Mouse (Mus musculus) kidney, postnatal 36 days (tissue): ENCODE measurements around the gene Cdk2ap2.
"Not testable (repeated sequence)": the region's sequence is repeated elsewhere in the genome, so short reads cannot be mapped to it uniquely, and the experiment has no call there.

Experiments
- DNase-seq, 2 experiments: peaks; one replicate each; pipeline ENCODE4 v3.0.0; 2021 to 2022; ENCODE audit warnings: mixed read lengths in 2 of 2

Cdk2ap2 gene

DNA sequence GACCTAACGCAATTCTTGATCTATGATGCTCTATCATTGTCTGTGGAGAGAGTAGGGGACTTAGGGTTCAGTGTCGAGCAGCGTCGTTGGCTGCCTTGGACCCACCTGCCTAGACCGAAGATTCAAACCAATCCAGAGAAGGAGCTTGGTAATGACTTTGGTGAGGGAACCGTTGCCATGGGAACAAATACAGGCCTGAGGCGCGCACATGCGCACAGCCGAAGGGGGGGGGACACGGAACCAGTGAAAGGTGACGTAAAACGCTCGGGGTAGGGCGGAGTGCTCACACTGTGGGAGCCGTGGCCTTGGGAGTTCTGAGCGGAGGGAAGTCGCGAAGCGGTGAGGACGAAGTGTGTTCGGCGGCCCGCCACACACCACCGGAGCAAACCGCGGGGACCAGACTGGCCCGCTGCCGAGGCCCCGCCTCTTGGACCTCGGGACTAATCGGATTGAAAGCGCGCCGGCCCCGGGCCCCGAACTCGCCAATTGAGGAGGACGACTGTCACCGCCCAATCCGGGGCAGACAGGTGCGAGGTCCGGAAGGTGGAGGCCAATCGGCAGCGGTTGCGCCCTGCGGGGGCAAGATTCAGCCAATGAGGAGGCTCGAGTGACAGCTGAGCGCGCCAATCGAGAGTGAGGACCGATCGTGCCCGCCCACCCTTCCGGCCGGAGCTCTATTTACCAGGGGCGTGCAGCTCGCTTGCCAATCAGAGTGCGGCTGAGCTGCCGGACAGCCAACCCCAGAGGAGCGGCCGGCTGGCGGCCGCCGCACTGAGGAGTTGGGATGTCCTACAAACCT is at the start of gene Cdk2ap2:
TSS of gene Cdk2ap2 (plus strand) at position 541 of the 799 bp plus-strand sequence.
- DNase-seq: peak; percentile 99 to 100

DNA sequence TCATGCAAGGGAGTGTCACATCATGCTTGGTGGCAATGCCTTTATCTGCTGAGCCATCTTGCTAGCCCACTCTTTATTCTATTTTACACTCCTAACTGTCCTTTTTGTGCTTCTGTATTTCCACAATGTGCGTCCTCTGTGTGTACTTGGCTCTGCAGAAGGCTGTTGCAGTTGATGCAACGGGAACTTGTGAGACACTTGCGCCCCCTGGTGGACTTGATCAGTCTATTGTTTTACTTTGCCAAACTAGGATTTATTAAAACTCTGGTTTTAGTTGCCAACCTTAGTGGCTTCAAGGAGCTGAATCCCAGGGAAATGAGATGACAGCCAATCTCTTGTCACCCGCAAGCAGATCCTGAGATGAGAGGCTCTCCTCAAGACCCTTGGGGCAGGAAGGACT is 49.1 kb upstream of the Cdk2ap2 start:
- peak; percentile 85 to 95 for DNase-seq

DNA sequence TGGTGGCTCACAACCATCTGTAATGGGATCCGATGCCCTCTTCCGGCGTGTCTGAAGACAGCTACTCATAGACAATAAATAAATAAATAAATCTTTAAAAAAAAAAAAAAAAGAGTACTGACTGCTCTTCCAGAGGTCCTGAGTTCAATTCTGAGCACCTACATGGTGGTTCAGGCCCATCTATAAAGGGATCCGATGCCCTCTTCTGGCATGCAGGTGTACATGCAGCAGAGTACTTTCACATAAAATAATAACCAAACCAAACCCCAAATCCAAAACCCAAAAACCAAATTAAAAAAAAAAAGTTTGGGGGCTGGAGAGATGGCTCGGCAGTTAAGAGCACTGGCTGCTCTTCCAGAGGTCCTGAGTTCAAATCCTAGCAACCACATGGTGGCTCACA is 47.9 kb upstream of the Cdk2ap2 start:
- not testable (repeated sequence) for DNase-seq

DNA sequence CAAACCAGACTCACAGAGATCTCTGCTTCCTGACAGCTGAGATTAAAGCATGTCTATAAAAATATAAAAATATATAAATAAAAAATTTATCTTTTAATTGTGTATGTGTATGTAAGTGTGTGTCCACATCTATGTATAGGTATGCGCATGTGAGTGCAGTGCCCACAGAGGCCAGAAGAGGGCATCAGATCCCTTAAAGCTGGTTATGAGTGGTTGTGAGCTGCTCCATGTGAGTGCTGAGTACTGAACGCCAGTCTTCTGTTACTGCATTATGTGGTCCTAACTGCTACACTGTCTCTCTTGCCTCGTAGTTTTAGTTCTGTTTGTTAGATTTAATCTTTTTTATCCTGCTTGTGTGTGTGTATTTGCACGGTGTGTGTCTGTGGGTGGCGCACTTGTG is 46.0 kb upstream of the Cdk2ap2 start:
- DNase-seq: no peak

DNA sequence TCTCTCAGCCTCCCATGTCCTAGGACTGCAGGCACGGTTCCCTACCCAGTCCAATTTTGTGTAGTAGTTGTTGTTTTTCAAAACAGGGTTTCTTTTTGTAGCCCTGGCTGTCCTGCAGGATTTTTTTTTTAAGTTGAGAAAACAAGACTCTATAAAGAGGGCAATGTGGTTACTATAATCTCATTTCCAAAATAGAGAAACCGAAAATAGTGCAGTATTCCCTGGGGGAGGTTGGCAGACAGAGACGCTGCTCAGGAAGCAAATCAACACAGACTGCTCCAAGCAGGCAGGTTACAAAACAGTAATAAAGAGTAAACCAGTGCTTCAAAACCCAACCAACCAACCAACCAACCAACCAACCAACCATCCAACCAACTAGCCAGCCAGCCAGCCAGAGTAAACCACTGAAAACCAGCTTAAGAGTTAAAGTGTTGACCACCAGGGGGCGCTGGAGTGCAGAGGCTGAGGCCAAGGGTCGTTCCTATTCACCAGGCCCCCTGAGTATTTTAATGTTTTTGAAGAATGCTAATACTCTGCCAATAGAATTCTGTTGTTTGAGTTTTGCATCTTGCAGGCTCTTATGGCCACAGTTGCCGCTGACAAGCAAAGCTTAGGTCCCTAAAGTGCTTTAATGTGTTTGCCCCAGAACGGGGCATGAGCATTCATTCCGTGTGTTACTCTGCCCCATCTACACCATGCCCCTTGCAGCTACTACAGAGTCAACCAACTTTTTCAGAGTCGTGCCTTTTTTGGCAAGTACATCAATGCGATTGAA is 45.1 kb upstream of the Cdk2ap2 start:
- DNase-seq: peak; percentile 62 to 92

DNA sequence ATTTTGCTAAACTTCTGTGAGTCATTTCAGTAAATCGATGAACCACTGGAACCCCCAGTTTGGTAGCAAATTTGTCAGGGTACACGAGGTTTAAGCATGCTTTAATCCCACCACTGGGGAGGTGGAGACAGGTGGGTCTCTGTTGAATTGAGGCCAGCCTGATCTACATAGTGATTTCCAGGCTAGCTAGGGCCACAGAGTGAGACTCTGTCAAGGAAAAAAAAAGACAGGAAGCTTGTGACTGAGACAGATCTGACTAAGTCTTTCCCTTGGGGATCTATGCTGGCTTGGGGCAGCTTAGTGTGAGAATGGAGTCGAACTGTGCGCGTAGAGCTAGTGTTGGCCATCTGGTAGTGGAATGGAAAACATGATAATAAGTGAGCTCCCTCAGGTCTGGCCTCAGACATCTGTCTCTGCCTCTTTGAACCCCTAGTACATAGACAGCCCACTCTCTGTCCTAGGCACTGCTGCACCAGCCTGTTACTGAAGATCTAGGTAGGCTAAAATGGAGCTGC is 44.4 kb upstream of the Cdk2ap2 start:
- DNase-seq: no peak

DNA sequence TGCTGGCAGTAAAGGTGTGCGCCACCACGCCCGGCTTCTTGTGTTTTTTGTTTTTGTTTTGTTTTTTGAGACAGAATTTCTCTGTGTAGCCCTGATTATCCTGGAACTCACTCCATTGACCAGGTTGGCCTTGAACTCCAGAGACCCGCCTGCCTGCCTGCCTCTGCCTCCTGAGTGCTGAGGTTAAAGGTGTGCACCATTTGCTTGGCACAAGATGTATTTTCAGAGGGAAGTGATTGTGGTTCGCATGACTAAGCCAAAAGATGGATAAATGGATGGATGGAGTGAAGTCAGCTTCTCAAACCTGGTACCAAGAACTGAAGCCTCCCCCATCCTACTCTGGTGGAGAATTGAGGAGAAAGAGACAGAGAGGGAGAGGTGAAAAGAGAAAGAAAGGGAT is 42.4 kb upstream of the Cdk2ap2 start:
- no peak for DNase-seq

DNA sequence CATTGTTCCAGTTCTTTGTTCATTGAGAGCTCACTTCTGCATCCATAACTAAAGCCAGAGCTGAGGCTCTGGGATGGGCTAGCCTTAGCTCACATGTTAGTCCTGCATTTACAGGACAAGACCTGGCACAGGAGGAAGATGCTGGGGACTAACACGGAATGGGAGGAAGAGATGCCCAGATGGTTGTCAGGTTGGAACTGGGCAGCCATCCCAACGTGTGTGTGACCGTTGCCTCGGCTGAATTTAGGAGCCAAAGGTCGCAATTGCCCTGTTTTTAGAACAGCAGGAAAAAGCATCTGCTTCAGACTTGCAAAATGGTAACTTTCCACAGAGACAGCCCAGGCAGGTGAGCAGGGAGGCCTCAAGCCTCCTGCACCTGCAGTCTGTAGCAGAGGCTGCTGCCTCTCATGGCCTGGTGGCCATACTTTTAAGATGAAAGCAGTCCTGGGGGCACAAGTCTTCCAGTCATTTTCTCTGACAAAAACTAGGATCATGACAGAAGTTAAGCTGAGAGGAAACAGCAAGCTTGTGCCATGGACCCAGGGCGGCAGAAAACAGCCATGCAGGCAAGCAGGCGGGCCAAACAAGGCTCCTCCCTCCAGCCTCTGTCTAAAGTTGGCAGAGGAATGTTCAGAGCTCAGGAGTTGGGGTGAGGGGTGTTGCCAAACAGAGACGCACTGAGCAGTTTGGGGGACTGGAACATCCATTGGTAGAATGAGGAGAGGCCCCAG is 41.6 kb upstream of the Cdk2ap2 start:
- DNase-seq: peak; percentile 84 to 86

DNA sequence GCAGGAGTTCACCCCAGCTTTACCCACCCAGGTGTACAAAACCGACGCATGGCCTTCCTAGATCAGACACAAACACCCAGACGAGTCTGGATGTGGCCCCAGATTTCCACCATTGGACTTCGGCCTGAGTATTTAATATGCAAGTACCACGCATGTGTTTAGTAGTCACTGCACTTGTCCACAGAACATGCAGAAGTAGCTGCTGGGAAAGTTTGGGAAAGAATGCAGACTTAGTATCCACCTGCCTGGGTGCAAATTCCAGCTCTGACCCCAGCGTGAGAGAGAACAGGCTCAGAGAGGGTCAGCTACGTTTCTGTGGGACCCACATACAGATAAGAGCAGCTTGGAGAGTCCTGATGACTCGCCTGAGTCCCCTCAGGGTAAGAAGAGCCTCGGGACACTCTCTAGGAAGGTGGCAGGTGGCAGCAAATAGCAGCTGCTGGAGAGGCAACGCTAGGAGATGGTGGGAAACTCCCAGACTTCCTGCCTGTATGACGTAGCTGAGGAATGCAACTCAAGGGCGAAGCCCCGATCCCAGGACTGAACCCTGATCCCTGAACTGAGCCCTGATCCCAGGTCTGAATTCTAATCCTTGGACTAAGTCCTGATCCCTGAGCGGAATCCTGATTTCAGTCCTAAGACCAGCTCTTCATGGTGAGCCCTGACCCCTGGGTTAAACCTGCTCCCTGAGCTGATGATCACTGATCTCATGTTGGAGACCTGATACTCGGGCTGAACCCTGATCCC is 40.9 kb upstream of the Cdk2ap2 start:
- peak; percentile 65 for DNase-seq

DNA sequence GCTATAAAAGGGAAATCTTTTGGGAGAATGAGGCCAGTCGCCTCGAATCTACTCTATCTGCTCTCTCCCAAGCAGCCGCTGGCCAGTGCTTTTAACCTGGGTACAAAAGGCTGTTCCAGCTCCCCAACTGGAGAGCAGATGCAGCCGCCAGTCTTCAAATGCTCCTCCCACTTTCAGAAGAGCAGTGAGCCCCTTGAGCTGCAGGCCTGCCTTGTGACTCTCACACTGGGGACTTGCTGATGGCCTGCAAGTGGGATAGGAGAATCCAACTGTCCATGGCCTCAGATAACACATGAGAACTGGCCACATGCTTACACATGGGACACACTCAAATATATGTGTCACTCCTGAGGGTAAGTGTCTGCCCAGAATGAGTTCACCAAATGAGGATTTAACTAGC is 40.3 kb upstream of the Cdk2ap2 start:
- no peak for DNase-seq

DNA sequence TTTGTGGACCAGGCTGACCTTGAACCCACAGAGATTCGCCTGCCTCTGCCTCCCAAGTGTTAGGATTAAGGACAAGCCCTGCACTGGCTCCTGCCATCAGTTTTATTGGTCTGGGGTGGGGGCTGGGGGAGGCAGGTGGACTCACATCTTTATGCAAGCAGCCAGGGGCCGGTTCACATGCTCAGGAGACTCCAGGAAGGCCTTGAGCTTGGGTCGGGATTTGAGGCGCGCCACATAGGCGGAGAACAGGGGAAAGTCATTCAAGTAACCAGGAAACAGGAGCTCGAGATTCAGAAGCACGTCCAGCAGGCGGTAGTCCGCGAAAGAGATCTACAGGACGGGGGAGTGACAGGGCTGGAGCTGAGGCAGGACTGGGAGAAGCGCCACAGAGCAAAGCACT is 39.6 kb upstream of the Cdk2ap2 start:
- no peak for DNase-seq

DNA sequence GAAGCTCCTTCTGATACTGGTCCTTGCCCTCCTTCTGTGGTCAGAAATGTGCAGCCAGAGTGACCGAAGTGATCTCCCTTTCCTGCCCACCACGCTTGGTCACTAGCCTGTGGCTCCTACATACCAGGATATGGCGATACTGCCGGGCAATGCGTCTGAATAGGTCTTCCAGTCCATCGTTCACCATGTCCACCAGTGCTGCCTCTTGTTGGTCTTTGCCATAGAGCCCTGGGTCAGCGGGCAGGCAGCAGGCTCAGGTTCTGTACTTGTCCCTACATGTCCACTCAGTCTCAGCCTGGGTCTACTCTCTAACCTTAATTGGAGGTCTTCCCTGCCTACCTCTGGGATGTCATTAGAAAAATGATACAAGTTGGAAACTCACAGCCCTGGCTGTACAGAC is 39.0 kb upstream of the Cdk2ap2 start:
- DNase-seq: no peak

DNA sequence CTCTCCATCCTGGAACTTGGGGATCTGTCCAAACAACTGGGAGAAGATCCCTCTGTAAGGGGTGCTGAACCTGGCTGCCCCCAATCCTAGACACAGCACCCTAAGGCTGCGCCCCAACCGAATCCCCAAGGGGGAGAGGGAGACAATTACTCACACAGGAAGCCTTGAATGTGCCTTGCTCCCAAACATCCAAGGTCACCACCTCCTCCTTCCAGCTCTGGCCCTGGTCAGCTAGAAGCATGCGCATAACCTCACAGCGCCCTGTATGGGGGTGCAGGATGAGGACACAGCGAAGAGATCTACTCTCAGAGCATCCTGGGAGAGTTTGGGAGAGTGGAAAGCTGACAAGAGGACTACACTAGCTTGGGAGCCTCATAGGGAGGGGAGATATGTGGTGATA is 38.4 kb upstream of the Cdk2ap2 start:
- DNase-seq: no peak

DNA sequence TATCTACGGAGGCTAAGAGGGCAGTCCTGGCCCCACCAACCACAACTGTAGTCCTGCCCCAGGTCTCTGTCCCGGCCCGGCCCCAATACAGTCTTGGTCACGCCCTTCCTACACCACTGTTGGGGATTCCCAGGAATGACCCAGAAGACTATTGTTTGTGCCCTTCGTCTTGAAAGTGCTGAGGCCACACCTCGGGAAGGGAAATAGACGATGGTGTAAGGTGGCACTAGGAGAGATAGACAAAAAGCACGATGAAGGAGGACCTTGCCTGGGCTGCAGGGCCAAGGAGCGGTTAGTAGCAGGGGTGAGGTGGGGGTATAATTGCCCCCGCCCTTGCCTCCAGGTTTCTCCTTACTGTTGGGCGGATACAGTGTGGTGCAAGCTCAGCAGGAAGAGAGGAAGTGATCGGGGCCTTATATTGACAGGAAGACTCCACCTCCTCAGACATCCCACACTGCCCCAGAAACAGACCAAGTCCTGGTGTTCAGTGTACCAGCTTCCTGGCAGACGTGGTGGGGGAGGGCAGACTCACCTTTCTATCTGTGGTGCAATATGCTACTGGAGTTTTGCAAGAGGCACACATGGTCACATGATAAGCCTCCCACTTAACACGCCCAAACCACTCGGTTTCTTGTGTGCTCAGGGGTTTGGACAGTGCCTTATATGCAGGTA is 37.8 kb upstream of the Cdk2ap2 start, which contains the start of gene Gstp3:
TSS of gene Gstp3 (minus strand) at position 501 of the 672 bp plus-strand sequence.
- no peak for DNase-seq

DNA sequence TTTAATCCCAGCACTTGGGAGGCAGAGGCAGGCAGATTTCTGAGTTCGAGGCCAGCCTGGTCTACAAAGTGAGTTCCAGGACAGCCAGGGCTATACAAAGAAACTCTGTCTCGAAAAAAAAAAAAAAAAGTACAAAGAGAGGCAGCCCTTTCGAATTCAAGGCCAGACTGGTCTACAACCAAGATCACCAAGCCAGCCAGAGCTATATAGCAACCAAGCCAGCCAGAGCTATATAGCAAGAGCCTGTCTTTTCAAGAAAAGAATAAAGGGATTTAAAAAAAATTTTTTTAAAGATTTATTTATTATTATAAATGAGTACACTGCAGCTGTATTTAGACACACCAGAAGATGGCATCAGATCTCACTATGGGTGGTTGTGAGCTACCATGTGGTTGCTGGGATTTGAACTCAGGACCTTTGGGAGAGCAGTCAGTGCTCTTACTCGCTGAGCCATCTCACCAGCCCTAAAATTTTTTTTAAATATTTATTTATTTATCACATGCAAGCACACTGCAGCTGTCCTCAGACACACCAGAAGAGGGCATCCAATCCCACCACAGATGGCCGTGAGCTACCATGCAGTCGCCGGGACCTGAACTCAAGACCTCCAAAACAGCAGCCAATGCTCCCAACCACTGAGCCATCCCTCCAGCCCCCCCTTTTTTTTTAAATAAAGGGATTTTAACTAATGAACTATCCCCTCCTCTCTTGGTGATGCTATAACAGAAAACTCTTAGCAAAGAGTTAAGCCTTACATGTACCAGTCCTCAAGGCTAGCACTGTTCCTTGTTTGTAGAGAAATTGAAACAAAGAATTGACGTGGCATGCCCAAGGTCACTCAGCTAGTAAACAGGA is 36.7 kb upstream of the Cdk2ap2 start:
- DNase-seq: not testable (repeated sequence)

DNA sequence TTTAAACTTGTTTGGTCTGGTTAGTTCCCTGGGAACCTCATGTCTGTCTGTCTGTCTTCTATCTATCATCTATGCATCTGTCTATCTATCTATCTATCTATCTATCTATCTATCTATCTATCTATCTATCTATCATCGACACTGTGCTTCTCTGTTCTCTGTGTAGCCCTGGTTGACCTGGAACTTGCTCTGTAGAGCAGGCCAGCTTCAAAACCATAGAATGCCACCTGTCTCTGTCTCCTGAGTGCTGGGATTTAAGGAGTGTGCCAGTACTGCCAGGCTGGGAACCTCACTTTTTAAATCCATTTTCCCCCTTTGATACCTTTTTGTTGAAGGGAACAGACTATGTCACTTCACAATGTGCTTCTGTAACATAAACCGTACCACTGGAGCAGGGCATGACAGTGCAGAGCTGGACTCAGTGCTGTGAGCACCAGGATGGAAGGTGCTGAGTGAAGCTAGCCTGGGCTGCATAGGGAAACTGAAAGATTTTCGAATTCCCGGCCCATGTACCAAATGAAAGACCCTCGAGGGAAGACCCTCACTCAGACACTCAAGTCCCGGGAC is 36.0 kb upstream of the Cdk2ap2 start:
- no peak for DNase-seq

DNA sequence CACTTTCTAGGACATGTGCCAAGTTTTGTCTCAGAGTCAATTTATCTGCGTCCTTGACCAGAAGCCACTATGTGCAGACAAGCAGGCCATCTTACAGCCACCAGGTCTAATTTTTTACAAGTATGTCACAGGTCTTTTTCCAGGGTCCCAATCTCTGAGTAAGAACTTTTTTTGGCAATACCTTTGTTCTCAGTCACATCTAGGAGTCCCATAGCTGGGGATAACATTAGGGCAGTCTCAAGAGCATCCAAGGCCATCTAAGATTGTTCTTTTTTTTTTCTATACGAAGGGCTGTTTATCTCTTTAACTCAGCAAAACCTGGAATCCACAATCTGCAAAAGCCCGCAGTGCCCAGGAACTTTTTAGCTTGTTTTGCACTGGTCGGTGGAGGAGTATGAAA is 33.6 kb upstream of the Cdk2ap2 start:
- DNase-seq: not testable (repeated sequence)

DNA sequence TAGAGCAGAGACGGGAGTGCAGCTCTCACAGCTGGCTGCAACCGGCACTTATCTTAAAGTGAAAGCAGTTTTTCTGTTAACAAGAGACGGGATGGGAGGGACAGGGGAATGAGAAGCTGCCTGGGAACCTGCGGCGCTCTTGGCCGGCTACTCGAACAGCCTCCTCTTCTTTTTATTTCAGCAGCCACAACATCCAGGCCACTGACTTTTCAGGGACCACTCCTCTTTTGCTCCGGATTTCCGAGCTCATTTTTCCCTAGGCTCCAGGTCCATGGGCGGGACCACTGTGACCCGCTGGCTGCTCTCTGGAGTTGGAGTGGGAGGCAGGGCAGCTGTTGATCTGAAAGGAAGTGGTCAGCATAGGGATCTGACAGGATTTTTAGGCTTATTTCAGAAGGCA is 32.5 kb upstream of the Cdk2ap2 start:
- DNase-seq: not testable (repeated sequence)

DNA sequence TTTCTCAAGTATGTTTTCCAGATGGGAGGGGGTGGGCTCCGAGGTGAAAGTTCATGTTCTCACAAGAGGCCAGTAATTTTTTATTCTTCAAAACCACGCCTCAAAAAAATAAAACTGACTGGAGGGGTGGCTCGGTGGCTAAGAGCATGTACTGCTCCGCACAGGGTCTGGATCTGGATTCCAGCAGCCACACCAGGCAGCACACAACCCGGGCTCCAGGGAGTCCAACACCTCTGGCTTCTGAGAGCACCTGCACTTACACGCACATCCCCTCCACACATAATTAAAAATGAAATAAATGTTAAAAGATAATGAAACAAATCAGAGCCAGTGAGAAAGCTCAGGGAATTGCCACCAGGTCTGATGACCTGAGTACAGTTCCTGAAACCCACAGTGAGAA is 30.7 kb upstream of the Cdk2ap2 start:
- DNase-seq: peak in 1 of 2 experiments; percentile 44

DNA sequence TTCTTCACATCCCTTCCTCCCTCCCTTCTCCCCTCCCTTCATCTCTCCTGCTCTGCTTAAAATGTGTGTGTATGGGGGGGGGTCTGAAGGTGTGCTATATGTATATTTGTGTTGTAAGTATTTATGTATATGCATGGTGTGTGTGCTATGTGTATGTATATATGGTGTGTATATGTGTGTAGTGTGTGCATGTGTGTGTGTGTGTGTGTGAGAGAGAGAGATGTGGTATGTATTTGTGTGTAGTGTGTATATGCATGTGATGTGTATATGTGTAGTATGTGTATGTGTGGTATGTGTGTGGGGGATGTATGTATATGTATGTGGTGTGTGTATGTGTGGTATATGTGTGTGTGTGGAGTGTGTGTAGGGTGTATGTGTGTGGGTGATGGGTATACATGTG is 30.1 kb upstream of the Cdk2ap2 start:
- DNase-seq: no peak
